Mouse (Mus musculus): ENCODE results near the gene Cx3cl1.

Cx3cl1 gene

GRCm38 (mm10) chr8:94801293-94802095, 29.7 kb downstream of the Cx3cl1 start:
- peak; percentile 81 for DNase-seq (ENCODE audit: low read depth, low spot score)

DNA sequence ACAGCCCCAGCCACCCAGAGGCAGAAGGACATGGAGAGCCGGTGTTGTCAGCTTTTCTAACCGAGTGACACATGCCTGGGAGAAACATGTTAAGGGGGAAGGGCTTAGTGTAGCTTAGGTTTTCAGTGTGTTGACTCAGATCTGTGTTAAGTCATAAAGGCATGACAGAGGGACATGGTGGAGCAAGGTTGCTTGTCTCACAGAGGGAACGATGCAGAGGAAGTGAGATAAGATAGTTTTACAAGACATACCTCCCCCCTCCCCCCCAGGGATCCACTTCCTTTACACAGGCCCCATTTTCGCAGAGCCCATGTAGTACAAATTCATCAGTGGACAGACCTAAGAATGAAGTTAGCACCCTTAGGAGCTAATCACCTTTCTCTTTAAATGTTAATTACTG, 30.6 kb downstream of the Cx3cl1 start:
- no peak for DNase-seq (ENCODE audit: low read depth, low spot score)

DNA sequence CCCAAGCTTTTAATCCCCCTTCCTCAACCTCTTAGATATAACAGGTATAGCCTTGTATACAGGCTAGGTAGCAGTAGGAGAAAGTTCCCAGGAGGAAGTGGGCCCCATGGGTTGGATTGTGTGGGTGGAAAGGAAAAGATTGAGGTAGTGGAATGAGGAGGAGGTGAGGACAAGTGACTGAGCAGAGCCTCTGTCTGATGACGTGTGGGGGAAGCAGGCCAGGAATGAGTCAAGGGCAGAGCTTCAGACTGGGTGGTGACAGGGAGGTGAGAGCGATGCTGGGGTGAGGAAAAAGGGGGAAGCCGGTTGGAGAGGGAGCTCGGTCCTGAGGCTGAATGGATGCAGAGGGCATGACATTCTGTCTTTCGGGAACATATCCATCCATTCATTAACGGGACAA, 31.7 kb downstream of the Cx3cl1 start:
- no peak for DNase-seq (ENCODE audit: low read depth, low spot score)

DNA sequence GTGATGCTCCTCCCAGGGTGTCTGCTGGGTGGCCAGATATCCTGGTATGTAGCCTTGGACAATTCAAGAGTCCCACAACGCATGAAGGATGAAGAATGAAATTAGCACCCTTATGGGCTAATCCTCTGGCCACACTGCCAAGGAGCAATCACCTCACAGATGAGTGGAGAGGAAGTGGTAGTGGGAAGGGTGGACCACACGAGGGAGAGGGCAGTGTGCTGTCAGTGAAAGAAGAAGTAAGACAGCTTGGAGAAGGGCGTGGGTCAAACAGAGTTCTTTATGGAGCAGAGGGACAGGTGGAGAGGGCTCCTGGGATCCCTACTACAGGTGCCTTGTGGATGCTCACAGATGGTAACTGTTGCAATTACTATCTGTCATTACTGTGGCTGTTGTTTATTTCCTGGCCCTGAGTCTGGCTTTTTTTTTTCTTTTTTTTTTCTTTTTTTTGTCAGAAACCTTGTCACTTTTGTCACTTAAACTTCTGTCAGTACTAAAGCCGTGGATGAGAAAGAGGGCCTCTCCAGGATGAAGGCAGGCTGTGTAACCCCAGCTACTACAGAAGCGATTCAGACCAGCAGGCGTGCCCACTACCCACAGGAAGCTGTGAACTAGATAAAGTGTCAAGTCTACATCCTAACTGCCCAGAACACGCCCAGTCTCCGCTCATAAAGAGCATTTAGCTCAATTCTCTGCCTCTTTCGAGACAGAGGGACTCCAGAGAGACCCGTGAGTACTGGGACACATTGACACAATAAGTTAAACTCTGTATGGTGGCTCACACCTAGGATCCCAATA, 32.9 kb downstream of the Cx3cl1 start:
- DNase-seq (ENCODE audit: low read depth, low spot score), result no peak

- DNase-seq (ENCODE audit: low read depth, low spot score), result no peak
These were observed 34.0 kb downstream of the Cx3cl1 start for GRCm38 (mm10) chr8:94805811-94806210.

- DNase-seq (ENCODE audit: low read depth, low spot score), result no peak
These were observed 35.7 kb downstream of the Cx3cl1 start for GRCm38 (mm10) chr8:94807506-94807905.

- DNase-seq (ENCODE audit: low read depth, low spot score), result no peak
These were observed 36.6 kb downstream of the Cx3cl1 start for GRCm38 (mm10) chr8:94808372-94808771.

DNA sequence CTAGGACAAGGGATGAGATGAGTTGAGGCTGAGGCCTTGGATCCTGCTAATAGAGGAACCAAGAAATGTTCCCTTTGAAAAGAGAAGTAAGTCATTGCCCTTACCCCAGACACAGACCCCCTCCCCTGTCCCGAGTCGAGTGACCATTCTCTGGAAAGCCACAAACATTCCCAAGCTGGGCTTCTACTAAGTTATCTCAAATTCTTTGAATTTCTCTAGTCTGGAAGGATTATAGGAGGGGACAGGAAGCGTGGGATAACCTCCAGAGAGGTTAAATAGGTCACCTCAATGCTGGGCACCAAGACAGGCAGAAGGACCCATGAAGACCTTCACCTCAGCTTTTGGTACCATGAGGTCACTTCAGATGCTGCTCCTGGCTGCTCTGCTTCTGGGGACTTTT, 38.3 kb downstream of the Cx3cl1 start, which contains the start of gene Ccl17:
Gene Ccl17 (plus strand): TSS at position 301 of the 400 bp plus-strand sequence.
- DNase-seq (ENCODE audit: low read depth, low spot score), result no peak

GRCm38 (mm10) chr8:94810855-94811254, 39.0 kb downstream of the Cx3cl1 start:
- DNase-seq (ENCODE audit: low read depth, low spot score), result no peak

- no peak for DNase-seq (ENCODE audit: low read depth, low spot score)
These were observed 39.8 kb downstream of the Cx3cl1 start for GRCm38 (mm10) chr8:94811654-94812053.

DNA sequence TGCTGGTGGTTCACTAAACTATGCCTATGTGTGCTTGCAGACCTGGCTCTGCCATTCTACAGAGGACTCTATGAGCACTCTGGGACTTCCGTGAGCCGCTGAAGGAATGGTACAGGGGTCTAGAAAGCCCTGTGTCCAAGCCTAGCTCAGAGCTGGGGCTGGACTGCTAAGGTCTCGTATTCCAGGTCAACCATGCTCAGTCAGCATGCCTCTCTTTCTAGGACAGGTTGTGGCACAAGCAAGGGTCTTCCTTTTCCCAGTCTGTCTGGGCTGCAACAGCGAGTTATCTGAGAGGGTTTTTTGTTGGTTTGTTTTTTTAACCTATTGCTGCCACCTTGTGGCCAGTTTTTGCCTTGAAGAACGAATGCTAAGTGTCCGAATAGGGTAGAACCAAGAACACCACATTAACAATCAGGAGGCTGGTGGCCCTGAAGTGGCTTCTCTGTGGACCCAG, 40.9 kb downstream of the Cx3cl1 start:
- peak; percentile 90 for DNase-seq (ENCODE audit: low read depth, low spot score)

DNA sequence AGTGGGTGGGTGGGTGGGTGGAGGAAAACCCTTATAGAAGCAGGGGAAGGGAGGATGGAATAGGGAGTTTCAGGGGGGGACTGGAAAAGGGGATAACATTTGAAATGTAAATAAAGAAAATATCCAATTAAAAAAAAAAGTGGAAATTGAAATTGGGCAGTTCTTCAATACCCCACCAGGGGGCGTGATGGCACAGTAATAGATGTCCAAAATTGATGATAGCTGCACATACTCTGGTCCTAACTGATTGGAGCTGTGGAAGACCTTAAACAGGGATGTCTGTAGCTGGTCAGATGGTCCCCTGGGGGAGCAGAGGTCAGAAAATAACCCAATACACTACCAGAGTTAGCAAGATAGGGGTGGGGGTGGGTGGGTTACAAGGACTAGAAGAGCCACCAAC, 42.7 kb downstream of the Cx3cl1 start:
- no peak for DNase-seq (ENCODE audit: low read depth, low spot score)

- no peak for DNase-seq (ENCODE audit: low read depth, low spot score)
These were observed 46.1 kb downstream of the Cx3cl1 start for GRCm38 (mm10) chr8:94817933-94818332.

DNA sequence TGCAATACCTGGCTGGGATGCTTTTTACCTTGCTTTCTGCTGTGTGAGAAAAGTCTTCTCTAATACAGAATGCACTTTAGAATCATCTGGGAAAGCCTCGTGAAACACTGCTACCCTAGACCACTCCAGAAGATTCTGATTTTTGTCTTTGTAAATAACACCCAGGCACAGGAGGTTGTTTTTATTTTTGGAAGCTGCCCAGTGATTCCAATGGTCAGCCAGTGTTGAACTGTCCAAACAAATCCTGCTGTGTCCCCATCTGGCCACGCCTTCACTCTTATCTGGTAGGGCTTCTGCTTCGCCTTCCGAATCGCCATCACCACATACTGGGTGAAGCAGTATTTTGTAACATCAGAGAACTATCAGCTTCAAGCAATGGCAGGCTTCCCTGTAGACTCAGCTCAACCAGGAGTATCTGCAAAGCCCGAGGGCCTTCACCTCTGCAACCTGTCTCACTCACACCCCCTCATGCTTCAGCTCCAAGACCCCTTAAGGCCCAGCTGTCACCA, 47.9 kb downstream of the Cx3cl1 start:
- no peak for DNase-seq (ENCODE audit: low read depth, low spot score)

GRCm38 (mm10) chr8:94820553-94820952, 48.7 kb downstream of the Cx3cl1 start:
- peak; percentile 51 for DNase-seq (ENCODE audit: low read depth, low spot score)

DNA sequence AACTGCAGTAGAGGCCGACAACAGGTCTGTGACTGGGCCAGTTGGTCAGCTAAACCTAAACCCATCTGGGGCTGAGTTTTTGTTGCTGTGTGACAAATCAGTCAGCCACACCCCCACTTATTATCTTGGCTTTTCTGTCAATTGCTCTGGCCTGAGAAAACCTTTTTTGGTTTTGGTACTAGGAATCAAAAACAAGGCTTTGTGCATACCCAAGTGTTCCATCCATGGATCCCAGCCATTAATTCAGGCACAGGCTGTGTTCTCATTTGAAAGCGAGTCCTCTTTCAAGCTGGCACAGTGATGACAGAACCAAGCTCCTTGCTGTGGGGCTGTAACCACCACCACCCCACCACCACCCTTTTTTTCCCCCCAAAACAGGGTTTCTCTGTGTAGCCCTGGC, 49.6 kb downstream of the Cx3cl1 start:
- DNase-seq (ENCODE audit: low read depth, low spot score), result no peak

DNA sequence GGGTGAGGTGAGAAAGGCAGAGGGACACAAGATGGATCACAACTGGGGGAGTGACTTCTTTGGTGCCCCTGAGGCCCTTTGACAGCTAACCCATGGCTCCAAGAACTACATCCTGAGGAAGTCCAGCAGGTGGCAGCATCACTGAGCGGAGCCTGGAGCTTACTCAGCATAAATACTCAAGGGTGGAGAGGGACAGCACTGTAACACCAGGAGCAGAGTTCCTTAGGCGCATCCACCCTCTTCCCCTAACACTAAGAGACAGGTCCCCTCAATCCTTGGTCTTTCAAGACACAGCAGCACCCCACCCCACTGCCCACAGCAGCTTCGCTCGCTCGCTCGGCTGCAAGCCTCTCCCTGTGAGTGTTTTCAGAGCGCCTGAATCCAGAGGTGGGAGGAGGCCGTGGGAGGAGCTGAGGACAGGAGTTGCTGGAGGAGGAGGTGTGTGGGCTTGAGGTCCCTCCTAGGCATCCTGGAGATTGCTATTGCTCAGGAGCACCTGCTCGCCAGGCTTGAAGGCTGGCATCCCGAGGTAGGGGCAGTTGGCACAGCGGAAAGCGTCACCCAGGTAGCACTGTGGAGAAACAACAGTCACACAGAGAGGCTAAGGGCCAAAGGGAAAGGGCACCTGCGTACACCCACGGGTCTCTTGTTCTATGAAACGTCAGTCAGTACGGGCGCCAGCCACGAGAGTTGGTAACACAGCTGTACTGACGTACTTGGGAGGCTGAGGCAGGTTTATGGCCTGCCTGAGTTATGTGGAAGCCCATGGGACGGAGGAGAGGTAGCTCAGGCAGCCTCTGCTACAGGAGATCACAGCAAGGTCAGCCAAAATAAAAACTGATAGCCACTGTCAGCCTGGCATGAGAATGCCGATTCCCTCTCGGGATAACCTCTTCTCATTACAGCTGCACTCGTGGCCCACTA, 51.1 kb downstream of the Cx3cl1 start:
- peak; percentile 89 for DNase-seq (ENCODE audit: low read depth, low spot score)

DNA sequence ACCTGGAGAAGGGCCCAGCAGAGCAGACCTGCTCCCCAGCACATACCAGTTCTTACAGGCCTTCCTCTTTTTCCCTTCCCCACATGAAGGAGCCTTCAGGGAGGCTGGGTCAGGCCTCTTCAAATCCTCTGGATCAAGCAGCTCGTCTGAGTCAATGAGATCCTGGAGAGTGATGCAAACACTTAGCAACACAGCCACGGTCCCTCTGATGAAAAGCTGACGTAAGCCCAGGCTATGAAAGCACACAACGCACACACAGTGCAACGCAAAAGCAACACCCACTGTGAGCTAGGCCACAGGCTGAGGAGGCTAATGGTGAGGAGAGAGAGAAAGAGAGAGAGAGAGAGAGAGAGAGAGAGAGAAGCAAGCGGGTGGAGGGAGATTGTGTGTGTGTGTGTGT, 53.4 kb downstream of the Cx3cl1 start:
- no peak for DNase-seq (ENCODE audit: low read depth, low spot score)

DNA sequence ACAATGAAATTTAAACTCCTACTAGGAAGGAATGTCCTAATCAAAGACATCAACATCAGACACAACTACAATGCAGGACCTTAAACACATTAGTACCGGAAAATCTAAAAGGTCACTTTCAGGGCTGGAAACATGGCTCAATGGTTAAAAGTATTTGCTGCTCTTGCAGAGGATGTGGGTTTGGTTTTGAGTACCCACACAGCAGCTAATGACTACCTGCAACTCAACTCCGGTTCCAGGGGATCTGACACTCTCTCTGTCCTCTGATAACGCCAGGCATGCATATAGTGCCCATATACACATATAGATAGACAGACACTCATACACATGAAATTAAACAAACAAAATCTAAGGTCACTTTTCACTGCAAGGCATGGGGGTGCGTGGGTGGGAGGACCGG, 54.4 kb downstream of the Cx3cl1 start:
- DNase-seq (ENCODE audit: low read depth, low spot score), result no peak

GRCm38 (mm10) chr8:94828284-94828683, 56.5 kb downstream of the Cx3cl1 start:
- DNase-seq (ENCODE audit: low read depth, low spot score), result no peak

All from ES-CJ7 (cell line).